Comparison of ENCODE assay signal across 19 mouse cellular contexts in the genomic region with DNA sequence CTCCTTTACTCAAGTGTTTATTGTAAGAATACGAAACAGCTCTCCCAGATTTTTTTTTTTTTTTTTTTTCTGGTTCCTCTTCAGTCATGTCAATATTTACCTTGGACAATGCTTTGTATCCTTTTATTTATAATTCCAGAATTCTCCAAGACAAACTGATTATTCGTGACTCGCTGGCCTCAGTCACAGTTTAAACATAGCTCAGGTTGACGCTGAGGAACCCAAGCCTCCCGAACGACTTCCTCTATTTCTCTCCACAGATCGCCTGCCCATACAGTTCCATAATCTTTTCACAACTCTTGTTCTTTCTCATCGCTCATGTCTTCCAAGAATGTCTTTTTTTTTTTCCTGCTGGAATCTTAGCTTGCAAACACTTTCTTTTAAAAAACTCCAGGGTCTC.
DNase-seq lines count a peak whose midpoint lies in the region; ATAC-seq and TF ChIP-seq lines count a peak whose summit lies in the region.
"Had no signal": no experiment of that assay in that cellular context is flagged by ENCODE, and none has a peak within 500 bp of the region (broad histone marks: within the 10 kb centered on the region; RNA-seq: fewer than 3 reads in every experiment).

No protein-coding gene starts in this region.

- no peak overlapping the region for H3K4me2 ChIP-seq in heart, postnatal 0 days (ENCODE audit: low read depth, low read length)
- 0 out of 2 replicates have a peak overlapping the region, but pooled peaks have one; percentile 11 for H3K4me2 ChIP-seq in lung, embryonic 15.5 days
- H3K4me2 ChIP-seq in forebrain, embryonic 14.5 days (ENCODE audit: low read length), result no peak overlapping the region
- H3K4me2 ChIP-seq: hindbrain, embryonic 14.5 days; liver, embryonic 12.5 days; neural tube, embryonic 13.5 days had no signal

- H3K27ac ChIP-seq in heart, postnatal 0 days (ENCODE audit: low read depth), result no peak overlapping the region
- H3K27ac ChIP-seq in lung, embryonic 15.5 days, result peak overlapping the region; percentile 54
- no peak overlapping the region for H3K27ac ChIP-seq in layer of hippocampus, adult 2 months
- no peak overlapping the region for H3K27ac ChIP-seq in forebrain, embryonic 14.5 days (ENCODE audit: low read depth, low read length)
- H3K27ac ChIP-seq: forebrain, embryonic 10.5 days; hindbrain, embryonic 14.5 days; liver, embryonic 12.5 days; neural tube, embryonic 13.5 days had no signal

- H3K36me3 ChIP-seq in heart, postnatal 0 days (replicated peaks; ENCODE audit: control insufficient read depth, insufficient read depth, low read length), result no peaks in the 10 kb centered on the region
- H3K36me3 ChIP-seq in lung, embryonic 15.5 days, result no peaks in the 10 kb centered on the region
- no peaks in the 10 kb centered on the region for H3K36me3 ChIP-seq in forebrain, embryonic 14.5 days (ENCODE audit: control insufficient read depth, insufficient read depth, low read length)
- H3K36me3 ChIP-seq: forebrain, embryonic 10.5 days; liver, embryonic 12.5 days; neural tube, embryonic 13.5 days had no signal

- no peaks in the 10 kb centered on the region for H3K27me3 ChIP-seq in heart, postnatal 0 days (ENCODE audit: control insufficient read depth, insufficient read depth, low read length)
- H3K27me3 ChIP-seq in lung, embryonic 15.5 days, result no peaks in the 10 kb centered on the region
- no peaks in the 10 kb centered on the region for H3K27me3 ChIP-seq in forebrain, embryonic 14.5 days (replicated peaks; ENCODE audit: control insufficient read depth, insufficient read depth, low read length)
- H3K27me3 ChIP-seq: liver, embryonic 12.5 days; neural tube, embryonic 13.5 days had no signal

- TF ChIP-seq CTCF in heart, postnatal 0 days (IDR thresholded peaks at IDR 0.05; ENCODE audit: low read depth), result no peak
- TF ChIP-seq CTCF in layer of hippocampus, adult 2 months (conservative IDR thresholded peaks at IDR 0.05), result no peak

- DNase-seq in heart, postnatal 0 days (ENCODE audit: low spot score), result peak; percentile 34
- no peak for DNase-seq in heart, adult 9 months (ENCODE audit: low spot score in 2 of 2)
- DNase-seq in layer of hippocampus, adult 2 months (ENCODE audit: low spot score in 2 of 2), result no peak
- DNase-seq in forebrain, embryonic 14.5 days (ENCODE audit: low spot score), result no peak
- DNase-seq: adrenal gland, adult 8-10 months; cerebellum, postnatal 14 days; embryo, embryonic 11 days; kidney, adult 8-10 months; kidney, postnatal 36 days; layer of hippocampus, adult 9-11 months; right cerebral cortex, postnatal 14 days; thymus, postnatal 14 days had no signal

- H3K4me3 ChIP-seq in heart, postnatal 0 days (ENCODE audit: low read depth, low read length), result no peak overlapping the region
- no peak overlapping the region for H3K4me3 ChIP-seq in lung, embryonic 15.5 days
- no peak overlapping the region for H3K4me3 ChIP-seq in layer of hippocampus, adult 2 months
- no peak overlapping the region for H3K4me3 ChIP-seq in forebrain, embryonic 14.5 days (ENCODE audit: low read depth, low read length)
- H3K4me3 ChIP-seq: forebrain, embryonic 10.5 days; liver, embryonic 12.5 days; neural tube, embryonic 13.5 days had no signal

- no peak overlapping the region for H3K9ac ChIP-seq in heart, postnatal 0 days (replicated peaks; ENCODE audit: low read depth, low read length)
- no peak overlapping the region for H3K9ac ChIP-seq in lung, embryonic 15.5 days
- no peak overlapping the region for H3K9ac ChIP-seq in forebrain, embryonic 14.5 days (ENCODE audit: low read length)
- H3K9ac ChIP-seq: hindbrain, embryonic 14.5 days; liver, embryonic 12.5 days; neural tube, embryonic 13.5 days had no signal

- no peaks in the 10 kb centered on the region; the same call in 1 of the 2 replicates for H3K9me3 ChIP-seq in heart, postnatal 0 days (replicated peaks; ENCODE audit: control insufficient read depth, low read length)
- no peaks in the 10 kb centered on the region for H3K9me3 ChIP-seq in lung, embryonic 15.5 days
- peaks cover 3% of the 10 kb centered on the region; the same call in 1 of the 2 replicates for H3K9me3 ChIP-seq in forebrain, embryonic 14.5 days (replicated peaks; ENCODE audit: control insufficient read depth, low read length)
- H3K9me3 ChIP-seq: forebrain, embryonic 10.5 days had no signal

- no peak for ATAC-seq in heart, postnatal 0 days (ENCODE audit: insufficient read depth, low read depth)
- peak; percentile 76 for ATAC-seq in common myeloid progenitor, adult 5-6 weeks (replicated peaks; ENCODE audit: low read depth, poor library complexity, severe bottlenecking)
- ATAC-seq in lung, embryonic 15.5 days (ENCODE audit: borderline replicate concordance, extremely low read depth, low FRiP score, low TSS enrichment), result no peak
- peak; percentile 77 for ATAC-seq in megakaryocyte, adult 5-6 weeks (ENCODE audit: poor library complexity, severe bottlenecking)
- no peak for ATAC-seq in forebrain, embryonic 14.5 days
- ATAC-seq: liver, embryonic 12.5 days had no signal

- WGBS in heart, postnatal 0 days, result 58% methylated on average over 8 of the region's 8 CpGs
- WGBS in lung, embryonic 15.5 days, result 23% methylated on average over 8 of the region's 8 CpGs
- 85% methylated on average over 8 of the region's 8 CpGs for WGBS in forebrain, embryonic 14.5 days

- no peak for TF ChIP-seq EP300 in heart, postnatal 0 days (IDR thresholded peaks at IDR 0.05; ENCODE audit: low read depth)

- H3K4me1 ChIP-seq in heart, postnatal 0 days (ENCODE audit: control insufficient read depth, insufficient read depth), result no peaks in the 10 kb centered on the region
- H3K4me1 ChIP-seq in lung, embryonic 15.5 days, result peaks cover 11% of the 10 kb centered on the region; the same call in 1 of the 2 replicates
- H3K4me1 ChIP-seq in forebrain, embryonic 14.5 days (ENCODE audit: control insufficient read depth, insufficient read depth, low read length), result no peaks in the 10 kb centered on the region
- H3K4me1 ChIP-seq: liver, embryonic 12.5 days; neural tube, embryonic 13.5 days had no signal

Comparison
In these comparisons a context has a peak if more than half of its experiments do, and no peak if none do; other contexts are left out.
1. ATAC-seq: peak in common myeloid progenitor, adult 5-6 weeks (single experiment) and megakaryocyte, adult 5-6 weeks (single experiment); none in heart, postnatal 0 days (single experiment), lung, embryonic 15.5 days (single experiment) and forebrain, embryonic 14.5 days (single experiment).